Mouse (Mus musculus) mesoderm, embryonic 11.5 days (tissue): ENCODE results near the gene Sema5a.
A peak's percentile ranks its signal among the peaks of the same experiment; 100 is the strongest.

Experiments used
- DNase-seq: peaks from one replicate; pipeline ENCODE4 v3.0.0-alpha.2; 2012; ENCODE audit warnings: low read depth, low spot score

Gene Sema5a

GRCm38 (mm10) chr15:32434274-32434673 lies 189.7 kb downstream of the Sema5a start:
- DNase-seq = no peak

GRCm38 (mm10) chr15:32437654-32438053 lies 193.0 kb downstream of the Sema5a start:
- DNase-seq = peak; percentile 72

- DNase-seq = no peak
Measured at GRCm38 (mm10) chr15:32442745-32443144, 198.1 kb downstream of the Sema5a start.

GRCm38 (mm10) chr15:32447558-32448349 lies 203.1 kb downstream of the Sema5a start:
- peak; percentile 80 for DNase-seq

- no peak for DNase-seq
Measured at GRCm38 (mm10) chr15:32459046-32459445, 214.4 kb downstream of the Sema5a start.

GRCm38 (mm10) chr15:32460238-32460637 lies 215.6 kb downstream of the Sema5a start:
- no peak for DNase-seq

GRCm38 (mm10) chr15:32471480-32472050 lies 227.0 kb downstream of the Sema5a start:
- DNase-seq = peak; percentile 73

- no peak for DNase-seq
Measured at GRCm38 (mm10) chr15:32480747-32481146, 236.1 kb downstream of the Sema5a start.

GRCm38 (mm10) chr15:32485064-32485964 lies 240.7 kb downstream of the Sema5a start:
- DNase-seq = no peak

- DNase-seq = no peak
Measured at GRCm38 (mm10) chr15:32487968-32488367, 243.4 kb downstream of the Sema5a start.

- no peak for DNase-seq
Measured at GRCm38 (mm10) chr15:32494219-32494618, 249.6 kb downstream of the Sema5a start.

- no peak for DNase-seq
Measured at GRCm38 (mm10) chr15:32494899-32495298, 250.3 kb downstream of the Sema5a start.

GRCm38 (mm10) chr15:32496880-32497279 lies 252.3 kb downstream of the Sema5a start:
- no peak for DNase-seq

- DNase-seq = no peak
Measured at GRCm38 (mm10) chr15:32505941-32506340, 261.3 kb downstream of the Sema5a start.

GRCm38 (mm10) chr15:32508282-32508681 lies 263.7 kb downstream of the Sema5a start:
- no peak for DNase-seq

GRCm38 (mm10) chr15:32514877-32515276 lies 270.3 kb downstream of the Sema5a start:
- no peak for DNase-seq

- DNase-seq = no peak
Measured at GRCm38 (mm10) chr15:32517954-32518353, 273.3 kb downstream of the Sema5a start.

- no peak for DNase-seq
Measured at GRCm38 (mm10) chr15:32532539-32532938, 287.9 kb downstream of the Sema5a start.

GRCm38 (mm10) chr15:32533541-32534080 lies 289.0 kb downstream of the Sema5a start:
- DNase-seq = no peak

GRCm38 (mm10) chr15:32536755-32537503 lies 292.3 kb downstream of the Sema5a start:
- DNase-seq = no peak

- DNase-seq = no peak
Measured at GRCm38 (mm10) chr15:32537504-32537792, 292.8 kb downstream of the Sema5a start.
